Mouse (Mus musculus): ENCODE results near the gene Ppil4. TPM values are rescaled to one million over a fixed set of nuclear protein-coding genes. Genes with fewer than 3 reads are reported as not detected.

The Ppil4 gene
- total and polyA plus RNA-seq, 3 experiments: 30.5 to 86.3 (median 34.7) TPM

- DNase-seq (ENCODE audit: low read depth, low spot score): no peak
- Histone ChIP-seq H3K27ac (ENCODE audit: control insufficient read depth, low read depth, low read length) (no peak overlapping the region), H3K79me2 (ENCODE audit: control insufficient read depth, insufficient read depth, low read length, poor library complexity) (no peaks in the 10 kb centered on the region), H3K9ac (ENCODE audit: control insufficient read depth, low read depth, low read length, poor library complexity, severe bottlenecking) (no peak overlapping the region), H3K9me3 (replicated peaks; ENCODE audit: insufficient read depth, low read length) (no peaks in the 10 kb centered on the region), H3K4me3 (ENCODE audit: control insufficient read depth in 1 of 2, insufficient read depth in 1 of 2, low read depth in 2 of 2, low read length in 2 of 2) (no peak overlapping the region), H3K36me3 (ENCODE audit: control insufficient read depth in 1 of 2, insufficient read depth in 2 of 2, low read length in 2 of 2) (no peaks in the 10 kb centered on the region), H3K4me1 (ENCODE audit: control insufficient read depth in 1 of 2, insufficient read depth in 2 of 2, low read length in 2 of 2) (0 out of 4 replicates have a peak, but pooled peaks cover 0 to 3% of the 10 kb centered on the region in 2 experiments), H3K27me3 (ENCODE audit: control insufficient read depth in 1 of 2, insufficient read depth in 2 of 2, low read length in 2 of 2) (no peaks in the 10 kb centered on the region)
- TF ChIP-seq CTCF (IDR thresholded peaks at IDR 0.05 in 2 of 3, conservative IDR thresholded peaks at IDR 0.05 in 1 of 3; ENCODE audit: control insufficient read depth in 1 of 3, insufficient read depth in 1 of 3, low read depth in 2 of 3, low read length in 3 of 3, poor library complexity in 1 of 3, severe bottlenecking in 1 of 3): no peak
- no peak for TF ChIP-seq EP300 (IDR thresholded peaks at IDR 0.05; ENCODE audit: low read depth in 1 of 2, low read length in 2 of 2)
- no peak for TF ChIP-seq ZNF384 (IDR thresholded peaks at IDR 0.05; ENCODE audit: low read depth, low read length)
- no peak for TF ChIP-seq UBTF (IDR thresholded peaks at IDR 0.05; ENCODE audit: borderline replicate concordance, insufficient read depth, low read depth, low read length)
- TF ChIP-seq POLR2AphosphoS5 (IDR thresholded peaks at IDR 0.05; ENCODE audit: borderline replicate concordance, low read depth, low read length): no peak
- no peak for TF ChIP-seq SIN3A (IDR thresholded peaks at IDR 0.05; ENCODE audit: low read length)
- TF ChIP-seq ZC3H11A (IDR thresholded peaks at IDR 0.05; ENCODE audit: low read depth, low read length): no peak
- TF ChIP-seq RAD21 (IDR thresholded peaks at IDR 0.05; ENCODE audit: low read depth, low read length): no peak
- TF ChIP-seq MAX (IDR thresholded peaks at IDR 0.05; ENCODE audit: low read length): no peak
- TF ChIP-seq ELF1 (IDR thresholded peaks at IDR 0.05; ENCODE audit: low read depth, low read length): no peak
- no peak for TF ChIP-seq GABPA (IDR thresholded peaks at IDR 0.05; ENCODE audit: low read depth, low read length)
- TF ChIP-seq MEF2A (IDR thresholded peaks at IDR 0.05; ENCODE audit: extremely low read depth, insufficient replicate concordance, low read depth, low read length, poor library complexity, severe bottlenecking): no peak
- TF ChIP-seq RCOR1 (IDR thresholded peaks at IDR 0.05; ENCODE audit: low read depth, low read length): no peak
- no peak for TF ChIP-seq POLR2AphosphoS2 (IDR thresholded peaks at IDR 0.05; ENCODE audit: low read length)
- TF ChIP-seq SMC3 (IDR thresholded peaks at IDR 0.05; ENCODE audit: low read depth, low read length): no peak
- TF ChIP-seq NRF1 (IDR thresholded peaks at IDR 0.05; ENCODE audit: insufficient read depth, low read depth, low read length, poor library complexity, severe bottlenecking): no peak
These were observed 45.3 kb downstream of the Ppil4 start for GRCm38 (mm10) chr10:7838036-7838435.

GRCm38 (mm10) chr10:7838874-7839421 lies 46.3 kb downstream of the Ppil4 start:
- H3K4me1 ChIP-seq (ENCODE audit: control insufficient read depth in 1 of 2, insufficient read depth in 2 of 2, low read length in 2 of 2): 0 out of 4 replicates have a peak, but pooled peaks cover 0 to 3% of the 10 kb centered on the region in 2 experiments
- TF ChIP-seq ZKSCAN1 (IDR thresholded peaks at IDR 0.05; ENCODE audit: low read depth, low read length) (no peak), CHD1 (IDR thresholded peaks at IDR 0.05; ENCODE audit: low read depth, low read length) (no peak), ELF1 (IDR thresholded peaks at IDR 0.05; ENCODE audit: low read depth, low read length) (no peak), USF1 (IDR thresholded peaks at IDR 0.05; ENCODE audit: low read depth, low read length) (no peak), ETS1 (IDR thresholded peaks at IDR 0.05; ENCODE audit: low read depth, low read length) (no peak), JUND (IDR thresholded peaks at IDR 0.05; ENCODE audit: low read depth, low read length) (no peak)
- no peaks in the 10 kb centered on the region for H3K36me3 ChIP-seq (ENCODE audit: control insufficient read depth in 1 of 2, insufficient read depth in 2 of 2, low read length in 2 of 2)
- H3K9ac ChIP-seq (ENCODE audit: control insufficient read depth, low read depth, low read length, poor library complexity, severe bottlenecking): no peak overlapping the region
- no peak overlapping the region for H3K4me3 ChIP-seq (ENCODE audit: control insufficient read depth in 1 of 2, insufficient read depth in 1 of 2, low read depth in 2 of 2, low read length in 2 of 2)
- H3K9me3 ChIP-seq (replicated peaks; ENCODE audit: insufficient read depth, low read length): no peaks in the 10 kb centered on the region
- no peak overlapping the region for H3K27ac ChIP-seq (ENCODE audit: control insufficient read depth, low read depth, low read length)
- DNase-seq (ENCODE audit: low read depth, low spot score): no peak
- H3K79me2 ChIP-seq (ENCODE audit: control insufficient read depth, insufficient read depth, low read length, poor library complexity): no peaks in the 10 kb centered on the region
- no peaks in the 10 kb centered on the region for H3K27me3 ChIP-seq (ENCODE audit: control insufficient read depth in 1 of 2, insufficient read depth in 2 of 2, low read length in 2 of 2)
